Mouse (Mus musculus) hindbrain, embryonic 10.5 days (tissue): ENCODE measurements around the gene Dbx1. TPM values are rescaled to one million over a fixed set of nuclear protein-coding genes. Genes with fewer than 3 reads are reported as not detected.

ENCODE experiments used
- DNase-seq: peaks from one replicate; pipeline ENCODE4 v3.0.0-alpha.2; 2017; ENCODE audit warnings: low spot score
- H3K27ac ChIP-seq: fragments of 300-500 bp; sonication (generic); 2 replicates; pipeline ENCODE4 v1.5.1; 2016; ENCODE audit warnings: mild to moderate bottlenecking, moderate library complexity
- H3K27me3 ChIP-seq: fragments of 300-500 bp; sonication (generic); 2 replicates; pipeline ENCODE4 v1.6.1; 2016; ENCODE audit warnings: mild to moderate bottlenecking; ENCODE audit not compliant: poor library complexity, insufficient read depth, severe bottlenecking
- H3K36me3 ChIP-seq: fragments of 300-500 bp; sonication (generic); 2 replicates; pipeline ENCODE4 v1.6.1; 2016; ENCODE audit warnings: mild to moderate bottlenecking, moderate library complexity
- H3K4me1 ChIP-seq: fragments of 300-500 bp; sonication (generic); replicated peaks from 2 replicates; pipeline ENCODE4 v1.6.1; 2016; ENCODE audit warnings: mild to moderate bottlenecking
- H3K4me3 ChIP-seq: fragments of 300-500 bp; sonication (generic); 2 replicates; pipeline ENCODE4 v1.5.1; 2016; ENCODE audit warnings: mild to moderate bottlenecking, moderate library complexity
- H3K9me3 ChIP-seq: fragments of 300-500 bp; sonication (generic); 2 replicates; pipeline ENCODE4 v1.6.1; 2016; ENCODE audit warnings: mild to moderate bottlenecking, moderate library complexity
- WGBS: fragments of 180-500 bp; shearing (Covaris S2); methylation state at CpG from one replicate; pipeline ENCODE4 v1.1.7; 2016; 5-methylcytosine and 5-hydroxymethylcytosine counted together
- polyA plus RNA-seq: library from polyadenylated mRNA; unstranded; fragments of >200 nt; fragmentation: Nextera tagmentation; extraction: Ambion mirVana; gene quantifications from 2 replicates; pipeline ENCODE4 v1.2.1, GENCODE M21; 2016

Dbx1 gene
- 42.0 and 72.1 TPM in 2 replicates for polyA plus RNA-seq

DNA sequence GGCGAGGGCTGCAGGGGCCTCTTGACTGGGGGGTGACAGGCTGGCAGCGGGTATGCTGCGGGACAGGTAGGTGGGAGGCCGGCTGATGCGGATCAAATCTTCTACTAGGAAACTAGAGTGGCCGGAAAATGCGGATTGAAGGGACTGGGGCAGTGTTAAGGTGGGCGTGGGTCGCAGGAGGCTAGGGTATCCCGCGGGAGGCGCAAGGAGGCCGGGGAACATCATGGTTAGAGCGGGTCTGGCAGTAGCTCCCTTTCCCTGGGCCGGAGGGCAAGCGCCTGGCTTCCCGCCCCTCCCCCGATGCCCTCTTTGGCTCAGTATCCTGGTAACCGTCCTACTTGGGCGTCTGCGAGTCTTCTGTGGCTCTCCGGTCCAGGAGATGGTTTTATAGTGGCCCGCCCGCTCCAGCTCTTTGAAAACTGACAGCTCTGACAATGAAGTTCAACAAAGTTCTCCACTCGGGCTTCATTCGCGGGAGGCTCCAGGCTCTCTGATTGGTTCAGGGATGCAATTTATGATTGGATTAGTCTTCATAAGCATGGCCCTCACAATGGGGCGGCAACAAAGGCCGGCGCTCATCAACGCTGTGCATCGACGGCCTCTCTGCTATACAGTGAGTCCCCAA, at the start of gene Dbx1:
Gene Dbx1, minus strand, starts transcription at position 359 of the 625 bp plus-strand sequence.
- H3K27me3 ChIP-seq = peaks cover 100% of the 10 kb centered on the region
- H3K9me3 ChIP-seq = no peaks in the 10 kb centered on the region
- H3K4me3 ChIP-seq = peak within 1 kb of the TSS; percentile 50
- H3K4me1 ChIP-seq = peaks cover 56% of the 10 kb centered on the region
- peaks cover 6% of the 10 kb centered on the region; the same call in 1 of the 2 replicates for H3K36me3 ChIP-seq
- under 1% methylated on average over 33 of the region's 33 CpGs for WGBS
- DNase-seq = peak; percentile 74
- peak within 1 kb of the TSS; percentile 82 for H3K27ac ChIP-seq

DNA sequence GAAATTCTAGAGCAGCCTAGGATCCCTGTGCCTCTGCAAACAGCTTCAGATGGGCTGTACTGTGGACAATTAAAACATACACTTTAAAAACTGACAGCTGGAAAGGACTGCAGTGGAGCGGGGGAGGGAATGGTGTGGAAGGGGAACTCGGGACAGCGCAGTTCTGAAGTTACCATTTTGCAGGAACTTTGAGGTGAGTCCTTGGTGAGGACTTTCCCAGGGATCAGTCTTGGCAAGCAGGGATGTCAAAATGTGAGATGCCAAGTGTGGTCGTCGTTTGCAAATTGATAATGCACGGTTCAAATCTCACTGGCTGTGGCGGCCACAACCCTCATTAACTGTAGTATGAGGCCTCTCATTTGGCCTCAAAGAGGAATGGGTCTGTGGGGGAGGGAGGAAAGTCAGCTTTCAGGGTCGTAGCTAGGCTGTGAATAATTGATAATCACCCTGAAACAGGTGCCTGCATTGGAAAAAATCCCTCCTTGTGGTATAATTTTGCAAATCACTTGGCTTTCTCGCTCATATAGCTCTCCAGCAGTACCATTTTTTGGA, 42.3 kb upstream of the Dbx1 start:
- DNase-seq = no peak
- Histone ChIP-seq H3K27ac (no peak overlapping the region), H3K27me3 (peaks cover 100% of the 10 kb centered on the region), H3K36me3 (no peaks in the 10 kb centered on the region), H3K4me3 (no peak overlapping the region), H3K4me1 (peaks cover 14% of the 10 kb centered on the region; the same call in 1 of the 2 replicates), H3K9me3 (no peaks in the 10 kb centered on the region)
- WGBS = 9% methylated on average over 9 of the region's 9 CpGs

DNA sequence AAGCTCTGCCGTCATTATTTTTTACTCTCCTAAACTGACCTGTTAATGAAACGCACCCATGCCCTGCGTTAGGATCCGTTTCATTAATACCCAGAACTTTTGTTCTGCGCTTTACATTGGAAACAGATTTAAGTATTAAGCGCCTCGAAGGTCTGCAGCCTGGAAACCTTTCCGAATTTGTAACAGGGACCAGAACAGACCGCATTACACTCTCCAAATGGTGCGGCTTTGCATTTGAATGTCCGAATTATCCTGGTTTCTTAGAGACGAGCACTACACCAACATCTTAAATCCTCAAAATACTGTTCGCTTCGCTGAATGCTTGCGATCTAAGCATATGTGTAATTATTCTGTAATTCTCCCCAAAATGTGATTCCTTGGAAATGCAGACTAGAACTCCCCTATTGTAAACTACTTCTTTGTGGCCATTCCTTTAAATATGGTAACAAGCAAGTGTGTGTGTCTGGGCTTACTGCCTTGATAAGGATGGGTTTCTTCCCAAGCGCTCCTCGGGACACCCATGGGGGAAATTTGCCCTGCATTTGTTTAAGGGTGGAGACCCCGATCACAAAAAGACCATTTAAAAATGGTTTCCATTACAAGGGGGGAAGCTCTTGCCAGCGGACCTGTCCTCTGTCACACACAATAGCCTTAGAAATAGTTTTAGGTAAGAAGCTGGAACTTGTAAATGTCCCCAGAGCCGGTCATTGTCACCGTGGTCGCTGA, 41.6 kb upstream of the Dbx1 start:
- Histone ChIP-seq H3K27ac (no peak overlapping the region), H3K4me1 (peaks cover 14% of the 10 kb centered on the region; the same call in 1 of the 2 replicates), H3K36me3 (no peaks in the 10 kb centered on the region), H3K27me3 (peaks cover 99% of the 10 kb centered on the region), H3K9me3 (no peaks in the 10 kb centered on the region), H3K4me3 (no peak overlapping the region)
- 2% methylated on average over 22 of the region's 22 CpGs for WGBS
- no peak for DNase-seq

DNA sequence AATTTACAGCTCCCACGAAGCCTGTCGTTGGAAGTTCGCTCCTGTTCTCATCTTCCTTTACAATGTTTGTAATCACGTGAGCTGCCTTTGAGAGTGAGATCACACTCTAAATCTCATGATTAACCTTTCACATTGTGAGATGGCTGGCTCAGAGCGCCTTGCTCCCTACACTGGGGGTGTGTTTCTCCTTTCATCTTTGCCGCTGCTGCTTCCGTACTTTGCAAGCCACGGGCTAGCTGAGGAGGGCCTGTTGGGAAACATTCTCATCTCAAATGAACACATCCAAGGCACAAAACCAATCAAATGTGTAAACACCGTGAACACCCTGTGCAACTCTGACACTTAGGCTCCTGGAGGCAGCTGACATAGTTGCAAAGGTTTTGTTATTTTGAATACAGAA, 40.5 kb upstream of the Dbx1 start:
- H3K4me1 ChIP-seq = peaks cover 14% of the 10 kb centered on the region; the same call in 1 of the 2 replicates
- WGBS = under 1% methylated on average over 9 of the region's 9 CpGs
- no peak overlapping the region for H3K27ac ChIP-seq
- no peaks in the 10 kb centered on the region for H3K36me3 ChIP-seq
- H3K9me3 ChIP-seq = no peaks in the 10 kb centered on the region
- peak; percentile 47 for DNase-seq
- peaks cover 99% of the 10 kb centered on the region for H3K27me3 ChIP-seq
- H3K4me3 ChIP-seq = peak overlapping the region; percentile 13; the same call in 1 of the 2 replicates

DNA sequence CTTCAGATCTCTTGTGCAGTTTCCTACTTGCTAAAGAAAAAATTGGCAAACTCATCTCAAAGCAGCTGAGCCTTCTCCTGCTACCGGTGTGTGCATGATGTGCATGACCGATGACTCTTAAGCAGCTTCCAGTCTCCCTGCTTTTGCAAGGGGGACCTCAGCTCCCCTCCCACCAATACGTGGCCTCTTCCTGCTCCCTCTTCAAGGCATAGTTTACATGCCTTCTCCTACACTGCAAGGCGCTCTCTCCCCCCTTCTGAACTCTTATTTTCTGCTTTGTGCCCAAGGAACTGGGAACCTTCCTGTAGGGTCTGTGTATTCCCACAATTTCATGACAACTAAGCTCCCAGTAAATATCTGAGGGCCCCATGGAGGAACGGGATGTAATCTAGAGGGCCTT, 40.0 kb upstream of the Dbx1 start:
- H3K27me3 ChIP-seq = peaks cover 97% of the 10 kb centered on the region
- H3K4me1 ChIP-seq = peaks cover 14% of the 10 kb centered on the region; the same call in 1 of the 2 replicates
- no peak overlapping the region for H3K4me3 ChIP-seq
- WGBS = 11% methylated on average over 5 of the region's 5 CpGs
- H3K36me3 ChIP-seq = no peaks in the 10 kb centered on the region
- no peak overlapping the region for H3K27ac ChIP-seq
- no peaks in the 10 kb centered on the region for H3K9me3 ChIP-seq
- DNase-seq = no peak

DNA sequence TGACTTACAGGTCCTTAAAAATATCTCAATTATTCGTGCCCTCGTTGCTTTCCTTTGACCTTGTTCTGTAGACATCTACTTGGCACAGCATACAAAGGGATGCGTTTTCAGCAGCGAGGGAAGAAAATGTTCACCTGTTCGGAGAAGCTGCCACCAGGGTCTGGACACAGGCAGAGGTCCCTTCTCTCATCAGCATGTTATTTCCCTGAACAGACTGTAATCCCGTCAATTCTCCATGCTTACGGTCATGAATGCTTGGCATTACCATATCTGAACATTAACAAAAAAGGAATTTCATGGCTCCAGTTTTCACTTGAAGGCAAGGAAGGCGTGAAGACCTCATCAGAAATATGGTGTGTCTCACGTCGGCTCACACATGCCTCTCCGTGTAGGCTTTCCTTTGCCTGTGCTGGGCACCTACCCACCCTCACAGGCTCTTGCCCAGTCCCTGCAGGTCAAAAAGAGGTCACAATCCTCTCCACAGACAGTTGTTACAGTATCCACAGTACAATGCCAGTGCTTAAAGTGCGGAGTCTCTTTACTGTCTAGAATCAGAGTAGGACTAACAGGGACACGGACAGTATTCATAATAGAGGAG, 31.7 kb upstream of the Dbx1 start:
- DNase-seq = no peak
- 86% methylated on average over 13 of the region's 13 CpGs for WGBS
- Histone ChIP-seq H3K4me1 (no peaks in the 10 kb centered on the region), H3K9me3 (no peaks in the 10 kb centered on the region), H3K4me3 (no peak overlapping the region), H3K27ac (no peak overlapping the region), H3K27me3 (peaks cover 95% of the 10 kb centered on the region), H3K36me3 (no peaks in the 10 kb centered on the region)

DNA sequence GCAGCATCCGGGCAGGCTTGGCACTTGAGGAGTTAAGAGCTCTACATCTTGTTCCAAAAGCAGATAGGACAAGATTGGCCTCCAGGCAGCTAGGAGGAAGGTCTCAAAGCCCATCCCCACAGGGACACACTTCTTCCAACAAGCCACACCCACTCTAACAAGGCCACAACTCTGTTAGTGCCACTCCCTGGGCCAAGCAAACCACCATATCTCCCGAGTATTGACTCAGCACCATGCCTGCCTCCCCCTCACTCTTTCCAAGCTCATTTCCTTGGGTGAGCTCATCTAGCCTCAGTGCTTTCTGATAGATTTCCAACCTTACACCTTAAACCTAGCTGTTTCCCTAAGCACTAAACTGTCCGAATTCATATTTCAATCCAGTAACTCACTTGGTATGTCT, 26.9 kb upstream of the Dbx1 start:
- WGBS = 78% methylated on average over 3 of the region's 3 CpGs
- DNase-seq = no peak
- Histone ChIP-seq H3K27ac (no peak overlapping the region), H3K4me1 (peaks cover 14% of the 10 kb centered on the region), H3K9me3 (no peaks in the 10 kb centered on the region), H3K27me3 (peaks cover 98% of the 10 kb centered on the region), H3K4me3 (no peak overlapping the region), H3K36me3 (no peaks in the 10 kb centered on the region)

DNA sequence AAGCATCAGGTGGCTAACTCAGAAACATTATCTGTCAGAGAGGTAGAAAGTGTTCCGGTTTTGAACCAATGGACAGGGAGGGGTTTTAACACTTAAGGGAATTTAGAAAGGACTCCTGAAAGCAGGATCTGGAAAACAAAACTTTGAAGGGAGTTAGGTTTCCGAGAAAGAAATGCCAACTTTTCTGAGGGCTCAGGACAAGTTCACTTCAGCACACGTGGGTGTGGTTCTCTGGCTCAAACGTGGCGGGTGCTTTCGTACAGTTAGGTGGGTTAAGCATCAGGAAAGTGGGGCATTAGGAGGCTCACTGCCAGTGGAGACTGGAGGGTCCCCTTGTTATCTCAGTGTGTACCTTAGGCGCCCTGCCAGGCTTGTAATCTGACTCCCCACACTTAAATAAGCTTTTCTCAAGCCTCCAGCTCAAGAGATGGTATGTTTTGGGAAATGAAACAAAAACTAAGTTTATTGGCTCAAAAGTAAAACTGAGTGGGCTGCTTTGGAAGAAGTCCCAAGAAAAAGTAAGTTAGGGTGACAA, 25.9 kb upstream of the Dbx1 start:
- 11% methylated on average over 7 of the region's 7 CpGs for WGBS
- Histone ChIP-seq H3K4me3 (no peak overlapping the region), H3K27me3 (peaks cover 98% of the 10 kb centered on the region)

DNA sequence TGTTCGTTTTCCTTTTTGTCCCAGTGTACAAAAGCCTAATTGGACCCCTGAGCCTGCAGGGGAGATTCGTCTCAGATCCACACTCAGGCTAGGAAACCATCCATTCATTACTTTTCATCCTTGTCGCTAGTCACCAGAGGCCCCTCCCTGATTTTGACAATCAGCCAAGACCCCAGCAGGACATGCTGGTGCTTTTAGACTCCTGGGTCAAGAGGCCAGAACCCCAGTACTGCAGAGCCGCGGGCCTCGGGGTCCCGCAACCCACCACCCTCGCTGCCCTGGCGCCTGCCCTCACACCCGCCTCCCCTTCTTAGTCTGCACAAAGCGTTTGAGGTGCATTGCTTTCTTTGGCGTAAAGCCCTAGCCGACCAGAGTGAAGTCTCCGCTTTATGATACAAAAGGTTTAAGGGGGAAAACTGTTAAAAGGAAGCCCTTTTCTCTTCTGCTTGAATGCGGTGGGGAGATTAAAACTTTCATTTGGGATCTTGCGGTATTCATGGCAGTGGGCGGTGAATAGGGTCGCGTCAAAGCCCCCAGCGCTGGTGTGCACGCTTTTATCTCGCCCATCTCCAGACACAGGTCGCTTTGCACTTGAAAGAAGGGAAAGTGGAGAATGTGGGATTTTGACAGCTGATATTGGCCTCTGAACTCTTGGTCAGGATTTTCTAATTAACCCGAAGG, 25.3 kb upstream of the Dbx1 start:
- DNase-seq = peak; percentile 29
- Histone ChIP-seq H3K9me3 (no peaks in the 10 kb centered on the region), H3K27me3 (peaks cover 98% of the 10 kb centered on the region), H3K36me3 (no peaks in the 10 kb centered on the region), H3K27ac (no peak overlapping the region), H3K4me1 (peaks cover 14% of the 10 kb centered on the region), H3K4me3 (peak overlapping the region; percentile 20)
- WGBS = 1% methylated on average over 24 of the region's 24 CpGs

More for the DNA sequence above, 25.9 kb upstream of the Dbx1 start:
- Histone ChIP-seq H3K27ac (no peak overlapping the region), H3K36me3 (no peaks in the 10 kb centered on the region), H3K4me1 (peaks cover 14% of the 10 kb centered on the region), H3K9me3 (no peaks in the 10 kb centered on the region)
- DNase-seq = no peak

DNA sequence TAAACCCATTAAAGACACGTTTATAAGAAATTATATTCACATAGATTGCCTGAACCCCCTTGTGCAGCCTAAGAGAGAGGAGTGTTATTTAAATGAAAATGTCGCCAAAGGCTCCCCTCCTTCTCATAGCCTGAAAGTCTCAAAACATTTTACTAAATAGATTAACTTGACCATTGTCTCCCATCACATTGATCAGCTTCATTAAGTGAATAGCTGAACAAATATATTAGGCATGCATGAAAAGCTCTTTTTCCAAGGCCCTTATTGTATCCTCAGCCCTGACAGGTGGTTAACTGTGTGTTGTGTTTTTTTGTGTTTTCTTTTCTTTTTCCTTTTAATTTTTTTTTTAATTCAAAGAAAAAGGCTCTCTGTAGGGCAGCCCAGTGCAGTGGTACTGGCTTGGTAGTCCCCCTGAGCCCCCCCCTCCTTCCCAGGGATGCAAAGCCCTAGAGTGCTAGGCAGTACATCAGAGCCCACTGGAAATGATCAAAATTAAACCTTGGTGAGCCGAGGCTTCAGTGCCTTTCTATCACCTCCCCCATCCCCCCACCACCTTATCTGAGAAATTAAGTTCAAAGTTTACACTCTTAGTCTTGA, 4.2 kb upstream of the Dbx1 start:
- H3K27ac ChIP-seq = no peak overlapping the region
- no peaks in the 10 kb centered on the region for H3K36me3 ChIP-seq
- no peak for DNase-seq
- peaks cover 21% of the 10 kb centered on the region for H3K4me1 ChIP-seq
- peaks cover 3% of the 10 kb centered on the region; the same call in 1 of the 2 replicates for H3K9me3 ChIP-seq
- no peak overlapping the region for H3K4me3 ChIP-seq
- 9% methylated on average over 3 of the region's 3 CpGs for WGBS
- H3K27me3 ChIP-seq = peaks cover 100% of the 10 kb centered on the region

DNA sequence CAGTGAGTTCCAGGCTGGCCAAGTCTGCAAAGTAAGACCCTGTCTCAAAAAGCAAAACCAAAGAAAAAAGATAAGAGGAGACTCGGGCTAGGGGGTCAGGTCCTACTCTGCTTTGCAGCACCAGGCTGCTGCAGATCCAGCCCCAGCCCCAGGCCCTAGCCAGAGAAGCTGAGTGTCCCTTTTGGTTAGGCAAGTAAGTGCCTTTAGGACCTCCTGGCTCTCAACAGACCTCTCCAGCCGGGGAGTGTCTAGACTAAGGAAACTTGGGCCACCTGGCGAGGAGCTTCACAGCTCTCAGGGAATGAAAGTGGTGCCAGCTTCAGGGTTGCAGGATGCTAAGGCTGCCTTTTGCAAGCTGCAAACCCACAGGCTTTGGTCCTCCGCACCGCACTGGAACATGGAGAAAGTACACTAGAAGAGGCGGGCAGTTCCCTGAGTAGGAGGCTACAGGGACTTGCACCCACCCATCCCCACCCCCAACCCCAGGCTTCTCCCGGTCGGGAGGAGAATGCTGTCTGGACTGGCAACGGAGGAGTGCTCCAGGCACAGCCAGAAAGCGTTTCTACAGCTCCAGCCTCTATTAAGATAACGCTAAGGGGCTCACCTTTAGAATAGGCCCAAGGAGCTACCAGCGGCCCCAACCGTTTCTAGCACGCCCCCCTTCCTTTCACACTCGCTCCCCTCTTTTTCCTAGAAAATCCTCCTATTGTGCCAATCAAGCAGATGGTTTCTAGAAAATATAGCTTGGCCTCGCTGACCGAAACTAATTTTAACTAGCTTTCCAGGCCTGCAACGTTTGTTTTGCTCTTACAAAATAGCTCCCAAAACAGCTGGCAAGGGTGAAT, 3.4 kb upstream of the Dbx1 start:
- H3K27ac ChIP-seq = peak overlapping the region; percentile 51
- DNase-seq = peak; percentile 44
- peak overlapping the region; percentile 16 for H3K4me3 ChIP-seq
- H3K36me3 ChIP-seq = no peaks in the 10 kb centered on the region
- WGBS = 7% methylated on average over 18 of the region's 18 CpGs
- peaks cover 27% of the 10 kb centered on the region for H3K4me1 ChIP-seq
- H3K9me3 ChIP-seq = no peaks in the 10 kb centered on the region
- peaks cover 100% of the 10 kb centered on the region for H3K27me3 ChIP-seq
